Mouse (Mus musculus) ES-E14 (cell line): ENCODE results near the gene Hist1h1a. TPM values are rescaled to one million over a fixed set of nuclear protein-coding genes. Genes with fewer than 3 reads are reported as not detected.

Source experiments
- DNase-seq: peaks from one replicate; pipeline ENCODE4 v3.0.0-alpha.2; 2013; ENCODE audit warnings: low read depth, low spot score
- H3K27ac ChIP-seq: 2 replicates; pipeline ENCODE4 v1.5.1; 2012; ENCODE audit warnings: low read depth, mild to moderate bottlenecking, low read length, moderate library complexity, mixed read lengths; ENCODE audit not compliant: poor library complexity, insufficient read depth, severe bottlenecking
- H3K36me3 ChIP-seq: 2 replicates; pipeline ENCODE4 v1.6.1; 2012; ENCODE audit warnings: mild to moderate bottlenecking, low read length, moderate library complexity, mixed read lengths; ENCODE audit not compliant: control insufficient read depth, poor library complexity, insufficient read depth, severe bottlenecking
- H3K4me1 ChIP-seq, 2 experiments: fragments of 150-350 bp in 1 of 2; sonication (generic) in 1 of 2; 2 replicates each; pipeline ENCODE4 v1.6.1; 2012; ENCODE audit warnings: low read length in 2 of 2, mild to moderate bottlenecking in 1 of 2, mixed read lengths in 1 of 2; ENCODE audit not compliant: control insufficient read depth in 2 of 2, insufficient read depth in 2 of 2, poor library complexity in 1 of 2
- H3K4me3 ChIP-seq, 2 experiments: fragments of 150-350 bp in 1 of 2; sonication (generic) in 1 of 2; 2 replicates each; pipeline ENCODE4 v1.5.1; 2012; ENCODE audit warnings: low read length in 2 of 2, low read depth in 1 of 2, mild to moderate bottlenecking in 1 of 2, mixed read lengths in 1 of 2; ENCODE audit not compliant: insufficient read depth in 1 of 2, poor library complexity in 1 of 2, severe bottlenecking in 1 of 2
- H3K9ac ChIP-seq: 2 replicates; pipeline ENCODE4 v1.6.1; 2012; ENCODE audit warnings: low read depth, mild to moderate bottlenecking, low read length, mixed read lengths; ENCODE audit not compliant: poor library complexity, insufficient read depth, severe bottlenecking
- H3K9me3 ChIP-seq: fragments of 150-350 bp; sonication (generic); 2 replicates; pipeline ENCODE4 v1.6.1; 2012; ENCODE audit warnings: low read depth, mild to moderate bottlenecking, low read length; ENCODE audit not compliant: control insufficient read depth, insufficient read depth
- CHD2 ChIP-seq: IDR thresholded peaks from 2 replicates; pipeline ENCODE4 v1.6.1; 2014; ENCODE audit warnings: mild to moderate bottlenecking, low read depth, low read length, inconsistent platforms
- HCFC1 ChIP-seq: IDR thresholded peaks from 2 replicates; pipeline ENCODE4 v1.6.1; 2012; ENCODE audit warnings: low read length, inconsistent platforms, borderline replicate concordance; ENCODE audit not compliant: insufficient read depth
- MAFK ChIP-seq: IDR thresholded peaks from 2 replicates; pipeline ENCODE4 v1.6.1; 2014; ENCODE audit warnings: mild to moderate bottlenecking, low read depth, low read length, inconsistent platforms; ENCODE audit not compliant: insufficient read depth
- ZC3H11A ChIP-seq: IDR thresholded peaks from 2 replicates; pipeline ENCODE4 v1.6.1; 2012; ENCODE audit warnings: low read depth, mild to moderate bottlenecking, inconsistent platforms, low read length, borderline replicate concordance
- ZNF384 ChIP-seq: IDR thresholded peaks from 2 replicates; pipeline ENCODE4 v1.6.1; 2012; ENCODE audit warnings: low read depth, low read length, inconsistent platforms
- in situ Hi-C, 2 experiments: fragments of 600-800 bp; cut with MboI; formaldehyde crosslinking; loops; one replicate each; pipeline ENCODE4 v1.15.1; 2025; ENCODE audit warnings: low sequenced_read_pairs in 2 of 2, inconsistent platforms in 1 of 2; ENCODE audit not compliant: unreplicated experiment in 2 of 2
- total RNA-seq: library from RNA; depleted of rRNA; stranded (reverse); fragments of 300-350 nt; gene quantifications from 2 replicates; pipeline ENCODE4 v1.2.3, GENCODE M21; 2012

Hist1h1a gene
- total RNA-seq, 1 experiment = 1,468 TPM

DNA sequence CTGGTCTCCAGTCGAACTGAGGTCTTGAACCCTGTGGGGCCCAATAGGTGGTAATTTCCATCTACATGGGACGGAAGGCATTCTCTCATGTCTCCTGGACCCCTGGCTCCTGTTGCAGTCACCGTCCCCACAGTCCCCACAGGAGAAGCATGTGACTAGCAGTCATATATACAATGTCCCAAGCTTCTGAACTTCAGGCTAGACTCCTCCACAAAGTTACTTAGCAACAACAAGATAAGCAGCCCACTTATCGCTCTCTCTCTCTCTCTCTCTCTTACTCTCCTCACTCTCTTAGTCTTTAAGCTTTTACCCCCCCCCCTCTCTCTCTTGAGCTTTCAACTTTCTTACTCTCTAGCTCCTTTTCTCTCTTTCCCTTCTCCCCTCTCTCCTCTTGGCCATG, 39.2 kb upstream of the Hist1h1a start:
- no peaks in the 10 kb centered on the region for H3K4me1 ChIP-seq
- DNase-seq = no peak
- no peak overlapping the region for H3K4me3 ChIP-seq
- TF ChIP-seq ZNF384 (no peak), HCFC1 (no peak), ZC3H11A (no peak), CHD2 (no peak), MAFK (no peak)
- H3K36me3 ChIP-seq = no peaks in the 10 kb centered on the region
- in situ Hi-C loops = no loop called here
- H3K27ac ChIP-seq = no peak overlapping the region
- H3K9ac ChIP-seq = no peak overlapping the region
- no peaks in the 10 kb centered on the region for H3K9me3 ChIP-seq

DNA sequence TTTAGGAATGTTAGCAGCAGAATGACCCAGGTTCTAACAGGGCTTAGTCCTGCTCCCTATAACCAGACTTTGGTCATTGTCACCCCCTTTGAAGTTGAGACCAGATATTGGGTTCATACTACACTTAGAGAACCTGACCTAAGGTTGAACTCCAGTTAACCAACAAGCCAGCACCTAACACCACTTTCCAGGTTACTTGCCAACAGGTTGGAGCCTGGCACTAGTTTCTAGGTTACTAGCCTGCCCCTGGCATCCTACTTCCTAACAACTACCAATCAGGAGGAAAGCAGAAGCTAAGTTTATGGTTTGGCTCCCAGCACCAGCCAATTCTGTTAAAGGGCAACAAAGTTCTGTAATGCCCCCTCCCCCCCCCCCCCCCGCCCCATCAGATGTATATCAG, 38.3 kb upstream of the Hist1h1a start:
- DNase-seq = no peak

DNA sequence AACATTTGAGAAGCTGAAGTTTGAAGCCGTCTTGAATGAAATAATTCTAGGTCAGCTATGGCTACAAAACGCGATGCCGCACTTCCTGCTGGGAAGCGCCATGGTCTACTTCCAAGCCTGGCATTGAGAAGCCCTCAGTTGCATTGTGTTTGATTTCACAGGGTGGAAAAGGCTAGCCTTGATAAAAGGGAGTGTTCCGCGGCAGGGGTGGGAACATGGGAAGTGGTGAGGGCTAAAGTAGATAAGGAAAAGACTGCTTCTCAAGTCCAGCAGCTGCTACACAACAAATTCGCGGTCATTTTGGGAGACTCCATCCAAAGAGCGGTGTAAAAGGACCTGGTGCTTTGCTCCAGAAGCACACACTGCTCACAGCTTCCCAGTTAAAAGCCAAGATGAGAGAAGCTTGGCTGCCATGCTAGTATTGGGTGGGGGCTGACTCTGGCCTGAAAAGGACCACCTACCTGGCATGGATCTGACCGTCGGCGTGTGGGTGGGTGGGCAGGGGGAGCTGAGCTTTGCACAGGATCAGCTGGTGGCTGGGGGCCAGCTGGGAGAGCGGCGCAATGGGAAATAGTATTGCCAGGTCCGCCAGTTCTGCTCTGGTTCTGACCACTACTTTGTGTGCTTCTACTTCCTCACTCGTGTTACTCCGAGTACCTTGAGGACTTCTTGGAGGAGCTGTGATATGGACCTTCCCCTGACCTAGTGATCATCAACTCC, 34.8 kb upstream of the Hist1h1a start:
- TF ChIP-seq ZC3H11A (no peak), CHD2 (no peak), MAFK (no peak), ZNF384 (no peak), HCFC1 (no peak)
- 0 out of 4 replicates have a peak, but pooled peaks cover 0 to 2% of the 10 kb centered on the region in 2 experiments for H3K4me1 ChIP-seq
- DNase-seq = no peak
- in situ Hi-C loops = no loop called here
- no peaks in the 10 kb centered on the region for H3K9me3 ChIP-seq
- H3K27ac ChIP-seq = no peak overlapping the region
- no peak overlapping the region for H3K9ac ChIP-seq
- no peaks in the 10 kb centered on the region for H3K36me3 ChIP-seq
- H3K4me3 ChIP-seq = no peak overlapping the region

More for the DNA sequence above, 38.3 kb upstream of the Hist1h1a start:
- Histone ChIP-seq H3K9me3 (no peaks in the 10 kb centered on the region), H3K36me3 (no peaks in the 10 kb centered on the region), H3K9ac (no peak overlapping the region), H3K4me1 (no peaks in the 10 kb centered on the region), H3K27ac (no peak overlapping the region), H3K4me3 (no peak overlapping the region)
- in situ Hi-C loops = no loop called here
- no peak for TF ChIP-seq CHD2
- TF ChIP-seq ZNF384 = no peak
- no peak for TF ChIP-seq MAFK
- TF ChIP-seq ZC3H11A = no peak
- TF ChIP-seq HCFC1 = no peak

- Histone ChIP-seq H3K4me3 (no peak overlapping the region), H3K4me1 (0 out of 4 replicates have a peak, but pooled peaks cover 0 to 2% of the 10 kb centered on the region in 2 experiments), H3K9ac (no peak overlapping the region), H3K36me3 (no peaks in the 10 kb centered on the region), H3K9me3 (no peaks in the 10 kb centered on the region), H3K27ac (no peak overlapping the region)
- TF ChIP-seq ZC3H11A = no peak
- no peak for TF ChIP-seq HCFC1
- no peak for TF ChIP-seq ZNF384
- TF ChIP-seq MAFK = no peak
- no peak for TF ChIP-seq CHD2
- no peak for DNase-seq
- in situ Hi-C loops = no loop called here
Measured at GRCm38 (mm10) chr13:23729192-23729525, 34.3 kb upstream of the Hist1h1a start.
